Mouse (Mus musculus) limb, embryonic 10.5 days (tissue): ENCODE results near the gene Drc7. TPM values are rescaled to one million over a fixed set of nuclear protein-coding genes. Genes with fewer than 3 reads are reported as not detected.

Experiments
- DNase-seq: peaks from one replicate; pipeline ENCODE4 v3.0.0-alpha.2; 2017; ENCODE audit warnings: low spot score
- H3K27ac ChIP-seq: fragments of 300-500 bp; sonication (generic); 2 replicates; pipeline ENCODE4 v1.5.1; 2016; ENCODE audit warnings: mild to moderate bottlenecking
- H3K27me3 ChIP-seq: fragments of 300-500 bp; sonication (generic); 2 replicates; pipeline ENCODE4 v1.6.1; 2016; ENCODE audit warnings: low read depth, mild to moderate bottlenecking; ENCODE audit not compliant: poor library complexity, severe bottlenecking
- H3K36me3 ChIP-seq: fragments of 300-500 bp; sonication (generic); 2 replicates; pipeline ENCODE4 v1.6.1; 2016; ENCODE audit warnings: mild to moderate bottlenecking, moderate library complexity
- H3K4me1 ChIP-seq: fragments of 300-500 bp; sonication (generic); 2 replicates; pipeline ENCODE4 v1.6.1; 2016
- H3K4me3 ChIP-seq: fragments of 300-500 bp; sonication (generic); 2 replicates; pipeline ENCODE4 v1.5.1; 2016; ENCODE audit warnings: mild to moderate bottlenecking, moderate library complexity
- H3K9me3 ChIP-seq: fragments of 300-500 bp; sonication (generic); replicated peaks from 2 replicates; pipeline ENCODE4 v1.6.1; 2016; ENCODE audit warnings: mild to moderate bottlenecking
- WGBS: fragments of 180-500 bp; shearing (Covaris S2); methylation state at CpG from one replicate; pipeline ENCODE4 v1.1.7; 2016; 5-methylcytosine and 5-hydroxymethylcytosine counted together
- polyA plus RNA-seq: library from polyadenylated mRNA; unstranded; fragments of >200 nt; fragmentation: Nextera tagmentation; extraction: Ambion mirVana; gene quantifications from 2 replicates; pipeline ENCODE4 v1.2.1, GENCODE M21; 2016

The Drc7 gene
- polyA plus RNA-seq, 1 experiment from 2014 or later, result 0.23 TPM

DNA sequence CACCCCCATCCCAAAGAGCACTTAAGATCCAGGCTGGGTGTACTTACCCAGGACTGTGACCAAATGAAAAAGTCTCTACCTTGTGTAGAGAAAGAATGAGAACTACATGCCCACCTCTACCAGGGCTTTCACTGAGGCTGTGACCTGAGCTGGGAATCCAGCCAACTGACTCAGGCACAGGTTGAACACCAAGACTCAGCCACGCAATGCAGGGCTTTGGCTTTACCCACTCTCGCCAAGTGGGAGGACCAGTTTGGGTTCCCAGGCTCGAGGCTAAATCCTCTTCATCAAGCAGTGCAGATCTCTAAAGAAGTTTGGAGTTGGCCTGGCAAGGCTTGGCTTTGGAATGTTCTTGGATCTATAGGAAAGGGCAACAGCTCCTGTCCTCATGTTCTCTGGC, 20.6 kb downstream of the Drc7 start:
- H3K9me3 ChIP-seq, result no peaks in the 10 kb centered on the region
- H3K36me3 ChIP-seq, result no peaks in the 10 kb centered on the region
- no peak for DNase-seq
- no peaks in the 10 kb centered on the region for H3K27me3 ChIP-seq
- 78% methylated on average over 3 of the region's 3 CpGs for WGBS
- H3K27ac ChIP-seq, result no peak overlapping the region
- no peak overlapping the region for H3K4me3 ChIP-seq
- 0 out of 2 replicates have a peak, but pooled peaks cover 5% of the 10 kb centered on the region for H3K4me1 ChIP-seq

DNA sequence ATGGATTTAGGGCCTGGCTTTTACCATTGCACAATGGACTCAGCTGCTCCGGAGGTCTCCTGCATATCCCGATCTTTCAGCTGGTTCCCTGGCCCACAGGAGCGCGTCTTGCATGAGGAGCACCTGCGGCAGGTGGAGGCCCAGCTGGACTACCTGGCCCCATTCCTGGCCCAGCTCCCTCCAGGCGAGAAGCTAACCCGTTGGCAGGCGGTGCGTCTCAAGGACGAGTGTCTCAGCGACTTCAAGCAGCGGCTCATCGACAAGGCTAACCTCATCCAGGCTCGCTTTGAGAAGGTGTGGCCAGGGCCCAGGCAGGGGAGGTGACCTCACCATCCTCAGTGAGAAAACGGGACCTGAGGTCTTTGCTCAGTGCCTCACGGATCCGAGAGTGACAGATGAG, 21.2 kb downstream of the Drc7 start:
- Histone ChIP-seq H3K9me3 (no peaks in the 10 kb centered on the region), H3K27ac (no peak overlapping the region), H3K4me3 (no peak overlapping the region), H3K4me1 (0 out of 2 replicates have a peak, but pooled peaks cover 5% of the 10 kb centered on the region), H3K27me3 (no peaks in the 10 kb centered on the region), H3K36me3 (no peaks in the 10 kb centered on the region)
- DNase-seq, result no peak
- 79% methylated on average over 17 of the region's 17 CpGs for WGBS

DNA sequence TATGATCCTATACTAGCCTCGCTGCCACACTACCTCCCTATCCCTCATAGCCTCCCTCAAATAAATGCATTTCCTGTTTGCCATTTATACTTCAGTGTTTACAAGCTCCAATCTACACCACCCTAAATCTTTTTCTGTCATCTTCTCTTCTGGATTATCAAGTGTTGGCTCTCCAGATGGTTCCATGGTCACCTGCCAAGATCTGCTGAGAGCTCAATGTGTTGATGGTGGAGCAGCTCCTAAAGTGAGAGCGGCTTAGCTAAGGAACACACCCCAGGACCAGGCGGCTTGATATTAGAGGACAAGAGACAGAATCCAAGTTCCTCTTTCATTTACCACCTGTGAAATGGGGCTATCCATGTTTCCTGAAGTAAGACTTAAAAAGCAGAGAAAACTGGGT, 23.2 kb downstream of the Drc7 start:
- H3K4me3 ChIP-seq, result no peak overlapping the region
- H3K9me3 ChIP-seq, result no peaks in the 10 kb centered on the region
- WGBS, result 92% methylated on average over 3 of the region's 3 CpGs
- no peak overlapping the region for H3K27ac ChIP-seq
- H3K36me3 ChIP-seq, result 0 out of 2 replicates have a peak, but pooled peaks cover 6% of the 10 kb centered on the region
- DNase-seq, result no peak
- peaks cover 20% of the 10 kb centered on the region for H3K4me1 ChIP-seq
- H3K27me3 ChIP-seq, result no peaks in the 10 kb centered on the region

DNA sequence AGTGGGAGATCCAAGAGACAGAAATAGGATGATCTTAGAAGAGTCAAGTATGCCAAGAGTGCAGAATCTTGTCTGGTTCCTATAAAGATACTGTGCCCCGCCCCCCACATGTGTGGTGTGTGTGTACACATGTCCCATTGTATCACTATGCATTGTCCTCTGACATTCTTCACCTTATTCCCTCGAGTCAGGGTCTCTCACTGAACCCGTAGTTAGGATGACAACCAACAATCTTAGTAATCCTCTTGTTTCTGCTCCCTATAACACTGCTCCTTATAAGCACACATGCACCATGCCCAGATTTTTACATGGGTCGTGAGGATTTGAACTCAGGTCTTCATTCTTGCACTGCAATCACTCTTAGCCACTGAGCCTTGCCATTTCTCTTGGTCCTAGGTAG, 24.4 kb downstream of the Drc7 start:
- Histone ChIP-seq H3K27me3 (no peaks in the 10 kb centered on the region), H3K4me3 (no peak overlapping the region), H3K4me1 (peaks cover 20% of the 10 kb centered on the region), H3K36me3 (peaks cover 16% of the 10 kb centered on the region), H3K9me3 (no peaks in the 10 kb centered on the region), H3K27ac (no peak overlapping the region)
- no peak for DNase-seq
- 92% methylated on average over 4 of the region's 4 CpGs for WGBS

DNA sequence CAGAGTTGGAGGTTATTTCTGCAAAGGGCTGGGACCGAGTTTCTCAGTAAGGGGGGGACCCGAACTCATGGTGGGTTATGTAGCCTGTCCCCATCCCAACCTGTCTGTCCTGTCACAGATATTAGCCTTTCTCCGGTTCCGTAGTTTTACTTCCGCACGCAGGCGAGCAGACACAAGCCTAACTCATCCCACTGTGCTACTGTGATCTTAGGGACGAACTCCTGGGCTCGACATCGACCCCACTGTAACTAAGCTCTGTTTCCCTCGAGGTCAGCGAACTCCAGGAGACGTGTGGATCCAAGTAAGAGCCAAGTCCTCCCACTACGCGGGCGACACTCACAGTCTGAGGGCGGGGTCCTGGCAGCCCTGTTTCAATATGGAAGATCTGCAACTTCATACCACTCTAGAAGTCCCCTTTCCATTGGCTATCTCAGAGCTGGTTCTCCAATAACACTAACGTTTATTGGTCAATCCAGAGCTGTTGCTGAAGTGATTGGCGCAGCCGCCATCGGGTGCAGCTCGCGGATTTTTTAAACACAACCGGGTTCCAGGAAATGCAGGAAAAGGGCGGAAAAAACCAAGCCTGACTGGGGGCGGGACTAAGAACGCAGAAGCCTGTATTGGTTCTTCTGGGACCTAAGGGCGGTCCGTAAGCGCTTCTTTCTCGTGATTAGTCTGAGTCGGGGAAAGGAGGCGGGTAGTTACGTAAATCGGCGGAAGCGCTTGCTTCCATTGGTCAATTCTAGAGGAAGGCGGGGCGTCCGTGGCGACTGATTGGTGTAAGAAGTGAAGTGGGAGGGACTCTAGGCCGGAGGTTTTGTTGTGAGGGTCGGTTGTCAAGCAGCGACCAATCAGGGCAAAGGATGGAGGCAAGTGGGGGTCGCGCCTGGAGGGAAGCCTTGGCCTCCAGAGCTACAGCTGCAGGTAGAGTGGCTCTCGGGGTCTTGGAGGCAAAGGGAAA, 25.8 kb downstream of the Drc7 start, which contains the start of gene Katnb1:
Gene Katnb1, plus strand, starts transcription at position 806 of the 961 bp plus-strand sequence.
- peak; percentile 93 for DNase-seq
- Histone ChIP-seq H3K9me3 (no peaks in the 10 kb centered on the region), H3K36me3 (peaks cover 30% of the 10 kb centered on the region), H3K4me1 (peaks cover 20% of the 10 kb centered on the region), H3K27me3 (no peaks in the 10 kb centered on the region), H3K4me3 (peak within 1 kb of the TSS; percentile 81), H3K27ac (peak within 1 kb of the TSS; percentile 87)
- WGBS, result under 1% methylated on average over 47 of the region's 47 CpGs

DNA sequence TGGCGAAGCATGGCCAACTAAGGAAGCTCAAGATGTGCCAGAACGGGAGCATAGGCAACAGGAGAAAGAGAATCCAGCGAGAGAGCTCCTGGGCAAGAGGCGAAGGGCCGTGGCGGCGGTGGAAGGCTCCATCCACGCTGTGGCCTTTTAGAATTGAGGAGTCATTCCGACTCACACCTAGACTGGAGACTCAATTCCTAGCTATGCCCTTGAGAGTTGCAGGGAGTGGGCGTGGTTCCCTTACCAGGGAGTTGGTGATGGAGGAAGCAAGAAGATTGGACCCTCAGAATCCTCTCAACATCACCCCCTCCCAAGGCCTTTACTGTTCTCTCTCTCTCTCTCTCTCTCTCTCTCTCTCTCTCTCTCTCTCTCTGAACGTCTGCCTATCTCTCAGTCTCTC, 26.7 kb downstream of the Drc7 start:
- Histone ChIP-seq H3K27me3 (no peaks in the 10 kb centered on the region), H3K27ac (peak overlapping the region; percentile 87)

DNA sequence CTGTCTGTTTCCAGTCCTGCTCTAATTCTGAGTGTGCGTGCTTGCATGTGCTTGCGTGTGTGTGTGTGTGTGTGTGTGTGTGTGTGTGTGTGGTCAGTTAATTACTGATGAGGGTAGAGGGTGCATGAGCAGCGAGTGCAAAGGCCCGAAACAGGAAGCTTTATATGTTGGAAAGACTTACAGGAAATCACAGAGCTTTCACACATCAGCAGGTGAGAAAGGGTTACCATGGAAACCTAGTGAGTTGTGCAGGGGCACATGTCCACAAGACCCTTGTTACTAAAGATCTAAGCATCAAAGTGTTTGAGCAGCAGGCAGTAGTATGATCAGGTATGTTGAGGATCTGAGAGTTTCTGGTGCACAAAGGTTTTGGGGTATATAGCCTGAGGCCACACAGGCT, 29.4 kb downstream of the Drc7 start:
- Histone ChIP-seq H3K4me1 (peaks cover 20% of the 10 kb centered on the region), H3K27ac (no peak overlapping the region), H3K9me3 (no peaks in the 10 kb centered on the region), H3K27me3 (no peaks in the 10 kb centered on the region), H3K36me3 (peaks cover 63% of the 10 kb centered on the region), H3K4me3 (no peak overlapping the region)
- WGBS, result 92% methylated on average over 4 of the region's 4 CpGs
- no peak for DNase-seq

More for the DNA sequence above, 26.7 kb downstream of the Drc7 start:
- H3K9me3 ChIP-seq, result no peaks in the 10 kb centered on the region
- peak overlapping the region; percentile 81 for H3K4me3 ChIP-seq
- peaks cover 37% of the 10 kb centered on the region for H3K36me3 ChIP-seq
- H3K4me1 ChIP-seq, result peaks cover 20% of the 10 kb centered on the region
- WGBS, result 16% methylated on average over 11 of the region's 11 CpGs
- DNase-seq, result no peak

DNA sequence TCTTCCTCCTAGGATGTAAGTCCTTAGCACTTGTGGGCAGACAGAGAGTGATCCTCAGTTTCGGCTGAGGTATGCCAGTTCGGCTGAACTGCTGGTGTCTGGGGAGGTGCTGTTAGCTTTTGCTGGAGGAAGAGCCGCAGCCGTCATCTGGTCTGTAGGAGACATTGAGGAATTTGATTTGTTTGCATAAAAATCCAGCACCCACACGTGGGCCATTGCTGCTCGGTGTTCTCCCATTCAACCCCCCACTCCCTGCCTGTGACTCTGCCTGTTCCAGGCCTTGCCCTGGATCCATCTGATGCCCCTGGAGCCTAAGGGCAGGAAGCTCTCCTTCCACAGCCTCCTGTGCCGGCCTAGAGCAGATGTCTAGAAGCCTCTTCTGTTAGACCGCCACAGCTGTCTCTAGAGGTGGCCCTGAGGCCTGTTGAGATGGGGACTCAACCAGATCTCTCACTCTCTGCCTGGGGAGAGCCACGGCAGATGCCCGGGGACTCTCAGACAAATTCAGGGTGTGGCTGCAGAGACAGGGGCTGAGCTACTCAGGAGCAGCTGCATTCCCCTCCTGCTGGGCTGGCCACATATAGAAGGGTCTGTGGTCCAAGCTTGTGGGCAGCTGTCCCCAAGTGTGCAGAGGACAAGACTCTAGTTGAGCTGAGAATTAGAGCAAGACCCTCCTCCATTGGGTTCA, 30.0 kb downstream of the Drc7 start:
- peaks cover 67% of the 10 kb centered on the region for H3K36me3 ChIP-seq
- 86% methylated on average over 10 of the region's 10 CpGs for WGBS
- no peak overlapping the region for H3K27ac ChIP-seq

DNA sequence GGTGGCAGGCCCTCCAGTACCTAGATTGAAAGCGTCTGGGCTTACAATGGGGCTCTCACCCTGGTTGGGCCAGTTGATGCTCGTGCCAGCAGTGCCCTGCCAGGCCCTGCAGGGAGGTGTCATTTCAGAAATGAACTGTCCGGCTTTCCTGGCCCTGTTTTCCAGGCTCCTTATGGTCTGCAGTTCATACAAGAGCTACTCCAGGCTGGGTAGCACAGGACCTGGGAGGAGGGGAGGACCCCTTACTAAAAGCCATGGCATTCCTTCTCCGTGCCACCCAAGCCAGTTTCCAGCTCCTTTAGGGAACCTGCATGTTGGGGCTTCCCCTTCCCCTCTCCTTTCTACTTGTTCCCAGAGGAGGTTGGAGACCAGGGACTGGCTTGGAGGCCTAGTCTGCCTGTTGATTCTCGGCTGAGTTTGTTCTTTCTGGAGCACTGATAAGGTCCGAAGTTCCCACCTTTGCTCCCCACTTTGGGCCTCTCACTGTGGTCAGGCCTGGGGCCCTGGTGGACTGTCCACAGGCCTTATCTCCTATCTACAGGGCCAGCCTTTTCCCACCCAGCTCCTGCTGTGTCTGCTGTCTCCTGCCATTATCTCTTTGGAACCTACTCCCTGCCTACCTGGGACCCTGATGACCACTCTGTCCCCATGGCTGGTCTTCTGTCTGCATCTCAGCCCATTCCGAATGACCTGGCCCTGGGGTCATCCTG, 30.7 kb downstream of the Drc7 start:
- peaks cover 15% of the 10 kb centered on the region for H3K4me1 ChIP-seq
- H3K27ac ChIP-seq, result no peak overlapping the region
- WGBS, result 89% methylated on average over 7 of the region's 7 CpGs
- H3K27me3 ChIP-seq, result no peaks in the 10 kb centered on the region
- H3K4me3 ChIP-seq, result no peak overlapping the region
- DNase-seq, result no peak
- H3K9me3 ChIP-seq, result no peaks in the 10 kb centered on the region
- H3K36me3 ChIP-seq, result peaks cover 74% of the 10 kb centered on the region

More for the DNA sequence above, 30.0 kb downstream of the Drc7 start:
- no peak for DNase-seq
- H3K9me3 ChIP-seq, result no peaks in the 10 kb centered on the region
- peaks cover 19% of the 10 kb centered on the region for H3K4me1 ChIP-seq
- no peak overlapping the region for H3K4me3 ChIP-seq
- no peaks in the 10 kb centered on the region for H3K27me3 ChIP-seq

DNA sequence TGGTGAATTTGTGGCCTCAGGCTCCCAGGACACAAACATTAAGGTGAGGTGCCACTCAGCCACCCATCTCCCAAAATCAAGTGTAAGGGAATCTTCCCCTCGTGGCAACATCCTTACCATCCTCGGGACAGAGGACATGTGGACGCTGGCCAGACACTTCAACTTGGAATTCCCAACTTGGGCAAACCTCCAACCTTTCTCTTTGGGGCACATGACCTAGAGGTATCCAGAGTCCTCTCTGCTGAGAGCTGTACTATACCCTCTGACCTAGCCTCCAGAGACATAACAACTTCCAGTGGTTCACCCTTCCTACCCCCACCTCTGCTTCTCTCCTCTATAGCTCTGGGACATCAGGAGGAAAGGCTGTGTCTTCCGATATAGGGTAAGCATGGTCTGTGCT, 38.7 kb downstream of the Drc7 start:
- Histone ChIP-seq H3K9me3 (no peaks in the 10 kb centered on the region), H3K27me3 (no peaks in the 10 kb centered on the region), H3K27ac (no peak overlapping the region), H3K4me3 (no peak overlapping the region), H3K4me1 (no peaks in the 10 kb centered on the region), H3K36me3 (peaks cover 95% of the 10 kb centered on the region)
- 89% methylated on average over 4 of the region's 4 CpGs for WGBS
- no peak for DNase-seq

DNA sequence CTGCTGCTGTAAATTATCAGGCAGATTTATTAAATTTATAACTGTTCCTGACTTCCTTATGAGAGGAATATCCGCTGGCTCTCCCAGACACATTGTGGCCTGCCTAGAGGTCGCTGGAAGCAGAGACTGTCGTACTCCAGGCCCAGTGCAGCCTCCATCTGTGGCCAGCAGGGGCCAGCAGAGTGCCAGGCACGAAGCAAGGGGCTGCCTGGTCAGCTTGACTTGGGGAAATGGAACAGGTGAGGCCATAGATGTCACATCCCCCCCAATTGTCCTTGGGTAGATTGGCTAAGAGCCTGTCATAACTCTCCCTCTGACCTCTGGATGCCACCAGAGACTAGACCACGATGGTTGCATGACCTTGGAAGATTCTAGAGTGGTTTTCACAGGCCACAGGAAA, 44.1 kb downstream of the Drc7 start:
- H3K9me3 ChIP-seq, result no peaks in the 10 kb centered on the region
- H3K27ac ChIP-seq, result no peak overlapping the region
- H3K4me1 ChIP-seq, result no peaks in the 10 kb centered on the region
- WGBS, result 38% methylated on average over 5 of the region's 5 CpGs
- peaks cover 92% of the 10 kb centered on the region for H3K36me3 ChIP-seq
- no peak overlapping the region for H3K4me3 ChIP-seq
- no peaks in the 10 kb centered on the region for H3K27me3 ChIP-seq
- DNase-seq, result peak; percentile 73

DNA sequence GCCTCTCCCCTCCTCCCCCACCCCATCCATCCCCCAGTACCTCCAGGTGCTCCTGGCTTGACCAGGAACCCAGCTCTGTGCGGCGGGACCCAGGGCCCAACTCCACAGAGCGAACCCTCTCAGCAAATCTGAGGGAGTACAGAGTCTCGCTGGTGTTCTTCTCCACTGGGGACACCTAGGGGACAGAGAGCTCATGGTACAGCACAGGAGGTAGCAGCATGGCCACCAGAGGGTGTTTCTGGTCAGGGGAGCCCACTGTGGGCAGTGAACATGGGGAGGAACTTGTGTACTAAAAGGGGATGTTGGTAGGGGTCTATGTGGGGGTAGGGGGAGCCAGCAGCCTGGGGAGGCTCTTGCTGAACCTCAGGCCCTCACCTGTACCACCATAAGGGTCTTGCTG, 47.1 kb downstream of the Drc7 start:
- Histone ChIP-seq H3K4me1 (no peaks in the 10 kb centered on the region), H3K36me3 (peaks cover 69% of the 10 kb centered on the region), H3K27ac (no peak overlapping the region), H3K27me3 (no peaks in the 10 kb centered on the region), H3K4me3 (no peak overlapping the region), H3K9me3 (no peaks in the 10 kb centered on the region)
- WGBS, result 82% methylated on average over 4 of the region's 4 CpGs
- DNase-seq, result no peak
